Mouse (Mus musculus) thymus, adult 2 months (tissue): Measurements from ENCODE around the gene Cacng4. TPM values are rescaled to one million over a fixed set of nuclear protein-coding genes. Genes with fewer than 3 reads are reported as not detected.

ENCODE experiments used
- DNase-seq: peaks from one replicate; pipeline ENCODE4 v3.0.0; 2021
- H3K27ac ChIP-seq: fragments of 200-500 bp; 2 replicates; pipeline ENCODE4 v1.5.1; 2012; ENCODE audit warnings: low read length, control low read depth; ENCODE audit not compliant: control insufficient read depth, insufficient read depth
- H3K27me3 ChIP-seq: fragments of 200-500 bp; 2 replicates; pipeline ENCODE4 v1.6.1; 2012; ENCODE audit warnings: mild to moderate bottlenecking, low read length, moderate library complexity, mixed read lengths; ENCODE audit not compliant: control insufficient read depth, insufficient read depth
- H3K36me3 ChIP-seq: fragments of 200-500 bp; 2 replicates; pipeline ENCODE4 v1.6.1; 2012; ENCODE audit warnings: mild to moderate bottlenecking, low read length, moderate library complexity; ENCODE audit not compliant: control insufficient read depth, insufficient read depth
- H3K4me1 ChIP-seq: fragments of 200-500 bp; replicated peaks from 2 replicates; pipeline ENCODE4 v1.6.1; 2012; ENCODE audit warnings: low read length; ENCODE audit not compliant: control insufficient read depth, insufficient read depth
- H3K4me3 ChIP-seq: fragments of 200-500 bp; 2 replicates; pipeline ENCODE4 v1.5.1; 2012; ENCODE audit warnings: mild to moderate bottlenecking, low read length, control low read depth, moderate library complexity; ENCODE audit not compliant: control insufficient read depth, insufficient read depth
- CTCF ChIP-seq: fragments of 200-500 bp; IDR thresholded peaks from 2 replicates; pipeline ENCODE4 v1.5.1; 2012; ENCODE audit warnings: mild to moderate bottlenecking, control low read depth, low read length, moderate library complexity, borderline replicate concordance; ENCODE audit not compliant: control insufficient read depth, poor library complexity, insufficient read depth; ENCODE audit errors: extremely low read depth
- POLR2A ChIP-seq: fragments of 200-500 bp; IDR thresholded peaks from 2 replicates; pipeline ENCODE4 v1.6.1; 2012; ENCODE audit warnings: mild to moderate bottlenecking, low read length, control low read depth, moderate library complexity; ENCODE audit not compliant: control insufficient read depth, poor library complexity, insufficient read depth; ENCODE audit errors: extremely low read depth
- WGBS: fragments of 180-500 bp; shearing (Covaris S2); methylation state at CpG from one replicate; pipeline ENCODE4 v1.1.7; 2018; 5-methylcytosine and 5-hydroxymethylcytosine counted together
- polyA plus RNA-seq: library from polyadenylated mRNA; depleted of rRNA; stranded (reverse); fragments of >200 nt; gene quantifications from 2 replicates; pipeline ENCODE4 v1.2.3, GENCODE M21; 2012; rRNA removed

Gene Cacng4
- 4.8 and 9.0 TPM in 2 replicates for polyA plus RNA-seq

DNA sequence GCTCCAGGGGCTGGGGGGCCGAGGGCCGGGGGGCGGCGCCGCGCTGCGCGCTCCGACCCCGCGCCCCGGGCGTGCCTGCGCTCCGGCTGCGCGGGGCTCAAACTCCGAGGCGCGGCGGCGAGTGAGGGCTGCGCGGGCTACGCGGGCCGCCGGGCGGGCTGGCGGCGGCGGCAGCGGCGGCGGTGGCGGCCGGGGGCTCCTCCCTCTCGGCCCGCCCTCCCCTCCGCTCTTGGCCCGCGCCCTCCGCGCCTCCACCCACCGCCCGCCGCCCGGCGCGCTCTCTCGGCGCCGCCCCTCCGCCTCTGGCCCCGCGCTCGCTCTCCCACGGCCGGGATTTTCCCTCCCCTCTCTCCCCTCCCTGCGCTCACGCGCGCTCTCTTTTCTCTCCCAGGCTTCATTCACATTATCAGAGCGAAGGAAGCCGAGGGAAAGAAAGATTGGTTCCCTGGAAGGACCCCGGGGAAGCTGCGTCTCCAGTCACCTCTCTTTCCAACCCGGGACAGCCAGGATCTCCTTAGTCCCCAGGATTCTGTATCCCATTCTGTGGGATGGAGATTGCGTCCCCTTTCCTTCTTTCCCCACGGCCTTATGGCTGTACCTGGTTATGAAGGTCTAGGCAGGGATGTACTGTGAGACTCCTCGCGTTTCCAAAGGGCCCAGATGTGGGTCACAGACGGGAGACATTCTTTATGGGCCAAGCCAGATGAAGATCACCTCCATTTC lies at the start of gene Cacng4:
Cacng4 (minus strand) TSS at position 11 of the 723 bp plus-strand sequence.
- no peaks in the 10 kb centered on the region for H3K36me3 ChIP-seq
- peaks cover 50% of the 10 kb centered on the region for H3K4me1 ChIP-seq
- no peak within 1 kb of the TSS for H3K27ac ChIP-seq
- WGBS, result 6% methylated on average over 72 of the region's 73 CpGs
- peak within 1 kb of the TSS; percentile 52 for H3K4me3 ChIP-seq
- peaks cover 4% of the 10 kb centered on the region; the same call in 1 of the 2 replicates for H3K27me3 ChIP-seq
- no peak for TF ChIP-seq CTCF
- no peak for TF ChIP-seq POLR2A
- peak; percentile 49 for DNase-seq

DNA sequence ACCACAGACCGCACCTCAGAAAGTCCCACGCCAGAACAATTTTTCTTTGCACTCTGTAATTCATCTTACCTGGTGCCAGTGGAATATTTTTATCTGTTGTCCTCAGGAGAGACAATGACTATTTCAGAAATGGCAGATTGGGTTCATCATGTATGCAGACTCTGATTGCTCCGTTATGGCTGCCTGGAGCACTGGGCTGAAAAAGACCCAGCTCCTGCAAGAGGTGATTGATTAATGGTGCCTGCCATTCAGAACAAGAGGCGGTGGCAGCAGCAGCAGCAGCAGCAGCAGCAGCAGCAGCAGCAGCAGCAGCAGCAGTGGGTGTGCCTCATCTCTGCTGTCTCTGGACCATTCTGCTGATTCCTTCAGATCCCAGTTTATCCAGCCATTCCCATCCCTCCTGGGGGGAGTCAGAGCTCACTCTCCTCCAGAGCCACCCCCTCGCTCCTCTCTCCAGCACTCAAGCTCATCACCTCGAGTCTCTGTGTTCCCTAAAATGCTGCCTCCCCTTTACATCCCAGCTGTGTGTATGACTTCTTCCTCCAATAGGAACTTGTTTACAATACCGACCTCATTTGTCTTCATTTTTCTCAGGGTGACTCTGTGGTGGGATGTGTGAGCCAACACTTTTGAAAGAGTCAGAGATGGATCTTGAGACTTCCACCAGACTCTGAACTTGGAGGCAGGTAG lies 39.1 kb upstream of the Cacng4 start:
- no peak overlapping the region for H3K27ac ChIP-seq
- no peak for DNase-seq
- no peaks in the 10 kb centered on the region for H3K27me3 ChIP-seq
- no peaks in the 10 kb centered on the region for H3K36me3 ChIP-seq
- no peak overlapping the region for H3K4me3 ChIP-seq
- H3K4me1 ChIP-seq, result no peaks in the 10 kb centered on the region
- WGBS, result 61% methylated on average over 7 of the region's 7 CpGs
- TF ChIP-seq POLR2A (no peak), CTCF (no peak)

DNA sequence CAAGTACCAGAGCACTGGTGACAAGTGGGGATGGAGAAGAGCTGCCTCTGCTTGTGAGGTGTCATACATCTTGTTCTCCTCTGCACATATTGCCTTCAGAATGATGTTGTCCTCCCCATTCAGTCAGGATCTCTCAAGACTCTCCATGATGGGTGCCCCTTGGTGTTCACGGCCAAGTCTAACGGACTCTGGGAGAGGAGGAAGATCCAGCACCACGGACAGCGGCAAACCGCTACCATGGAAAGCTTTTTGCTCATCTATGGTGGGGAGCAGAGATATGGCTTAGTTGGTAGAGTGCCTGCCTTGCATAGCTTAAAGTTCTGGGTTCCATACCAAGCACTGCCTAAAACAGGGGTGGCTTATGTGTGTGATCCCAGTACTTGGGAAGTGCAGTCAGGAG lies 22.8 kb upstream of the Cacng4 start:
- Histone ChIP-seq H3K27ac (no peak overlapping the region), H3K4me1 (no peaks in the 10 kb centered on the region), H3K36me3 (no peaks in the 10 kb centered on the region), H3K4me3 (no peak overlapping the region), H3K27me3 (no peaks in the 10 kb centered on the region)
- no peak for TF ChIP-seq POLR2A
- no peak for TF ChIP-seq CTCF
- no peak for DNase-seq
- 46% methylated on average over 5 of the region's 5 CpGs for WGBS

DNA sequence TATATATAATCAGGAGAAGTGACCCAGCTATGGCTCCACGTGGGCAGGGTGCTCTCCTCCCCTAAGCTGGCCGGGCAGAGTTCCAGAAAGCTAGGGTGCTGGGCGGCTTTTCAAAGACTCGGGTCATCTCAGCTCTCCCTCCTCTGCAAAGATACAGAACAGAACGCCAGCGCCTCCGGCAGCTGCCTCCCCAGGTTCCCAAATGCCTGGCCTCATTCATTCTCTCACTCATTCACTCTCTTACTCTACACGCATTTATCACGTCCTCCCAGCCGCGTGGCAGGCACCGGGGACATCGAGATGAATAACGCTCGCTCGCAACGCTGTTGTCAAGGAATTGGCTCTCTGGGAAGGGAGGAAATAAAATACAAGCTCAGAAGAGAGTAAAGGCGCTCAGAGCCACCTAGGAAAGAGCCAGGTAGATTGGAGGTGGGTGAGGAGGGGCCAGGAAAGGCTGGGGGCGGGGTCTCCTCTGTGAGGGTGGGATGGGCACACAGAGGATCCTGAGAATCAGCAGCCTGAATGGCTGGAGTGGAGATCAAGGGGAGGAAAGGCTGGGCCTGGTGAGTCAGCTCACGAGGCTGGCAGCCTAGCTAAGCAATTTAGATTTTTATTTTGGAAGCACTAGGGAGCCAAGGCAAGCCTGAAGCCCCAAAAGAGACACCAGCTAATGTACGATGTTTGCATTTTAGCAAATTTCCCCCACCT lies 18.7 kb upstream of the Cacng4 start:
- TF ChIP-seq CTCF, result no peak
- TF ChIP-seq POLR2A, result no peak
- no peak for DNase-seq
- no peaks in the 10 kb centered on the region for H3K27me3 ChIP-seq
- H3K36me3 ChIP-seq, result no peaks in the 10 kb centered on the region
- no peak overlapping the region for H3K27ac ChIP-seq
- WGBS, result 37% methylated on average over 21 of the region's 21 CpGs
- H3K4me3 ChIP-seq, result no peak overlapping the region
- H3K4me1 ChIP-seq, result no peaks in the 10 kb centered on the region

DNA sequence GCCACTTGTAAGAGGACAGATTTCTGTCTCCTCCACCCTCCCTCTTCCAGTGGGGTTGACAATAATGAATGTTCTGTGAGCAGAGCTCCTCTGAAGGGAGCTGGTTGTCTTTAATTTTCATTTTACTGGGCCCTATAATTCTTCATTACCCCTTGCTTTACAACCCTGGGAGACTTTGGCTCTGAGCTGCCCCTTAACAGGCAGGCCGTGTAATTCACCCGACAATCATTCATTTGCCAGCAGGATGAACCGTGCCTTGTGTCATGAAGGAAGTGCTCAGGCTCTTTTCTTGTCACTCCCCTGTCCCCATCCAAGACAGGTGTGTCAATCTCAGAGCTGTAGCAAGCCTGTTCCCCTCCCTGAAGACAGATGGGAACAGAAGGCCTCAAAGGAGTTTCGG lies 18.1 kb upstream of the Cacng4 start:
- H3K27me3 ChIP-seq, result no peaks in the 10 kb centered on the region; the same call in 1 of the 2 replicates
- 38% methylated on average over 4 of the region's 4 CpGs for WGBS
- no peak for DNase-seq

DNA sequence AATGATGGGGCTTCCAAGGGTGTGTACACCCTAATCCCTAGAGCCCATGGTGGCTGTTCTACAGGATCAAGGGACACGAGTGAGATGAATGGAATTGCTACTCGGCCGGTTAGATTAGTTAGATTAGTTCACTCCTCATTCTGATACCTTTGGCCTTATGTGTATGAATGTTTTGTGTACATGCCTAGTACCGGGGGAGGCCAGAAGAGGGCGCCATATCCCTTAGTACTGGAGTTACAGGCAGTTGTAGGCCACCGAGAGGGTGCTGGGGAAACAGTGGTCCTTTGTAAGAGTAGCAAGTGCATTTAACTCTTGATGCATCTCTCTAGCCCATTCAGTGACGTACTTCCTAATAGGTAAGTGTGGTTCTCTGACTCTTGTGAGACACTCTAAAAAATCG lies 14.2 kb upstream of the Cacng4 start:
- WGBS, result 72% methylated on average over 8 of the region's 8 CpGs
- Histone ChIP-seq H3K36me3 (no peaks in the 10 kb centered on the region), H3K27me3 (no peaks in the 10 kb centered on the region; the same call in 1 of the 2 replicates), H3K4me1 (no peaks in the 10 kb centered on the region), H3K27ac (no peak overlapping the region), H3K4me3 (no peak overlapping the region)
- peak; percentile 61 for DNase-seq
- no peak for TF ChIP-seq CTCF
- no peak for TF ChIP-seq POLR2A

More for the DNA sequence above, 18.1 kb upstream of the Cacng4 start:
- no peaks in the 10 kb centered on the region for H3K4me1 ChIP-seq
- no peaks in the 10 kb centered on the region for H3K36me3 ChIP-seq
- TF ChIP-seq CTCF (no peak), POLR2A (no peak)
- no peak overlapping the region for H3K4me3 ChIP-seq
- H3K27ac ChIP-seq, result no peak overlapping the region

DNA sequence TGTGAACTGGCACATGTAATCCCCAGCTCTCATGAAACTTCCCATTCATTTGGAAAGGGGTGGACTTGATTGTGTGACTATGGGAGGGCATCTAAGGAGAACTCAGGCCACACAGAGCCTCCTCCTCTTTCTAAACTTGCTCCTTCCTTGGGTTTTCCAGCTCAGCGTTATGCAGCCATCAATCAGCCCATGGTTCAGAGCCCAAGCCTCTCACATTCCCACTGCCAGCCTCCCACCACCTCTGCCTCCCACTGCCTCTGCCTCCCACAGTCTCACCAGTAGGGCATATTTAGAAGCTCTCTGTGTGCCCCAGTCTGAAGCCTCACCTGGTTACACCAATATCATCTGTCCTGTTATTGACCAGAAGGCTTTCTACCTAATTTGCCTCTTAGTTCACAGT lies 11.7 kb upstream of the Cacng4 start:
- H3K27ac ChIP-seq, result no peak overlapping the region
- H3K4me1 ChIP-seq, result no peaks in the 10 kb centered on the region
- H3K4me3 ChIP-seq, result no peak overlapping the region
- no peak for DNase-seq
- H3K27me3 ChIP-seq, result no peaks in the 10 kb centered on the region; the same call in 1 of the 2 replicates
- WGBS, result 89% methylated on average over 1 of the region's 1 CpGs
- H3K36me3 ChIP-seq, result no peaks in the 10 kb centered on the region
- TF ChIP-seq CTCF (no peak), POLR2A (no peak)
